Mouse (Mus musculus): ENCODE measurements around the gene 4930432K21Rik.

Gene 4930432K21Rik

DNA sequence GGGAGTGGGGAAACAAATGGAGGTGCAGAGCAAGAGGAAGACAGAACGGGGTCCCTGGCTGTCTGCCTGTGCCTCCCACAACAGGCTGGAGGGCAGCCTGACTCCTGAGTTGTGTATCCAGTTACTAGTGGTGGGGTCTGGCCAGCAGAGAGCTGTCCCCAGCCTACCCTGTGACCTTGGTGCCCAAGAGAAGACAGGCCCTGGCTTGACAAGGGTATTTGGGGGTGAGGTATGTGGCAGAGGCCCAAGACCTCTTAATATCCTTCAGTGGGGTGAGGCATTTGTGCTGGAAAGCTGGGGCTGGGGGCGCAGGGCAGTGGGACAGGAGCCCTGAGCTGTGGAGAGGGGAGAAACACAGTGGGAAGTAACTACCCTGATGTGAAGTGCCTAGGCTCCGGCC is 63.4 kb downstream of the 4930432K21Rik start:
- Histone ChIP-seq H3K9me3 (ENCODE audit: low read length) (no peaks in the 10 kb centered on the region), H3K4me1 (replicated peaks; ENCODE audit: low read depth, low read length) (peaks cover 61% of the 10 kb centered on the region), H3K4me3 (replicated peaks; ENCODE audit: low read length) (no peak overlapping the region), H3K36me3 (ENCODE audit: insufficient read depth, low read length) (peaks cover 83% of the 10 kb centered on the region), H3K27me3 (ENCODE audit: insufficient read depth, low read length) (no peaks in the 10 kb centered on the region)
- TF ChIP-seq NANOG (IDR thresholded peaks at IDR 0.05; ENCODE audit: borderline replicate concordance, low read length) (no peak), CTCF (conservative IDR thresholded peaks at IDR 0.05; ENCODE audit: low read length) (no peak), POU5F1 (IDR thresholded peaks at IDR 0.05; ENCODE audit: borderline replicate concordance, low read length) (no peak)

DNA sequence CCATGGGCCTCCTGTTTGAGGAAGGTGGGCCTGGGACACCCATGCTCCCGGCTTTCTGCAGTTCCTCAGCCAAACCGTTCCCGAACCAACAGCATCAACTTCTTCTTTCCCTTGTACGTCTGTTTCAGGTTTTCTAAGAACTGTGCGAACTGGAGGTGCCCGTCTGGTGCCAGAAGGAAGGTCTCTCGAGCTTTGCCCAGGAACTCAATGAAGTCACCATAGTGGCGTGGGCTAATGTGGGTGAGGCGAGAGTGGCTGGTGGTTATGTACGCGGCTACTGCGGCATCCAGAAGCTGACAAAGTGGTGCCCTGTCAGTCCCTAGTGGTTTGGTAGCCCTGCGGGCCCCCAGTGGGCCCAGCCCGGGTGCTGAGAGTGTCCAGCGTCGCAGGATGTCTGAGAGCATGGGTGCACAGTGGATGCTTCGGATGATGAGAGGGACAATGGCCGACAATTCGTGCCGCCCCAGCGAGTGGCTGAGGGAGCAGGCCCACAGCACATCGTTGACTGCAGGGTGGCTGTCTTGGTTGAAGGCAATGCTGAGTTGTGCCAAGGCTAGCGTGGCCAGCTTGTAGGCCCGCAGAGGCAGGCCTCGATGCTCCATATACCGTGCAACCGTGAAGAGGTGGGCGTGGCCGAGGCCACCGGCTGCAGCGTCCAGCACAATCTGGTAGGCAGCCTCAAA is 64.2 kb downstream of the 4930432K21Rik start:
- H3K36me3 ChIP-seq (ENCODE audit: insufficient read depth, low read length), result peaks cover 86% of the 10 kb centered on the region
- no peaks in the 10 kb centered on the region for H3K27me3 ChIP-seq (ENCODE audit: insufficient read depth, low read length)
- H3K4me1 ChIP-seq (replicated peaks; ENCODE audit: low read depth, low read length), result peaks cover 57% of the 10 kb centered on the region
- TF ChIP-seq POU5F1 (IDR thresholded peaks at IDR 0.05; ENCODE audit: borderline replicate concordance, low read length), result no peak
- TF ChIP-seq NANOG (IDR thresholded peaks at IDR 0.05; ENCODE audit: borderline replicate concordance, low read length), result no peak
- no peak for TF ChIP-seq CTCF (conservative IDR thresholded peaks at IDR 0.05; ENCODE audit: low read length)
- no peaks in the 10 kb centered on the region for H3K9me3 ChIP-seq (ENCODE audit: low read length)
- 0 out of 2 replicates have a peak overlapping the region, but pooled peaks have one; percentile 32 for H3K4me3 ChIP-seq (replicated peaks; ENCODE audit: low read length)

DNA sequence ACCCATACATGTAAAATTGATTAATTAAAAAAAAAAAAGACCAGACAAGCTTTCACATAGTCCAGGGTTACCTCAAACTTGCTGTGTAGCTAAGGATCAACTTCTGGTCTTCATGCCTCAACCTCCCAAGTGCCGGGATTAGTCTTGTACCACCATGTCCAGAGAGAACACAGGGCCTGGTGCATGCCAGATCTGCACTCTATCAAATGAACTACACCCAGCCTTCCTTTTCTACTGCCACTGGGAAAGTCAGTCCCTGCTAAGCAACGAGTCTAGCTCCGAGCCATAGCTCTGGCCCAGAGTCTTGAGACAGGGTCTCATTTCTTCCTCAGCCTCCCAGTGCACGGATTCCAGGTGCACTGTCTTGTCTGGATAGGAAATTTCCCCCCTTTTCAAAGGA is 65.5 kb downstream of the 4930432K21Rik start:
- Histone ChIP-seq H3K36me3 (ENCODE audit: insufficient read depth, low read length) (peaks cover 92% of the 10 kb centered on the region), H3K4me1 (replicated peaks; ENCODE audit: low read depth, low read length) (peaks cover 49% of the 10 kb centered on the region)
- TF ChIP-seq POU5F1 (IDR thresholded peaks at IDR 0.05; ENCODE audit: borderline replicate concordance, low read length) (no peak), CTCF (conservative IDR thresholded peaks at IDR 0.05; ENCODE audit: low read length) (no peak), NANOG (IDR thresholded peaks at IDR 0.05; ENCODE audit: borderline replicate concordance, low read length) (no peak)

DNA sequence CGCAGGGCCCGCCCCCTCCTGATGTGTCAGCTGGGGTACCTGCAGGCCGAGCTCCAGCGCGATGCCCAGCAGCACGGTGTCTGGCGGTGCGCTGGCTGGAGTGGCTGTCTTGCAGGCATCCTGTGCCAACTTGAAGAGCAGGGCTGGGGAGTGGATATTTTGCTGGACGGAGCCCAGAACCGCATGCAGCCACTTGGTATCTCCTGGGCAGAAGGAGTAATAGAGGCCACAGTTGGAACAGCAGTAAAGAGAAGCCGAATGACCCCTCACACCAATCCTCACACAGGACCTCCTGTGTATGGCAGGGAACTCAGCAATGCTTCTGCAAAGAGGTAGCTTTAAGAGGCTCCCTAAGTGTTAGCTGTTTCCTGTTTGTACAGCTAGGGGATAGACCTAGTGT is 69.4 kb downstream of the 4930432K21Rik start:
- Histone ChIP-seq H3K9me3 (ENCODE audit: low read length) (no peaks in the 10 kb centered on the region), H3K36me3 (ENCODE audit: insufficient read depth, low read length) (peaks cover 91% of the 10 kb centered on the region), H3K4me1 (replicated peaks; ENCODE audit: low read depth, low read length) (peaks cover 21% of the 10 kb centered on the region), H3K4me3 (replicated peaks; ENCODE audit: low read length) (no peak overlapping the region), H3K27me3 (ENCODE audit: insufficient read depth, low read length) (no peaks in the 10 kb centered on the region)
- no peak for TF ChIP-seq POU5F1 (IDR thresholded peaks at IDR 0.05; ENCODE audit: borderline replicate concordance, low read length)
- no peak for TF ChIP-seq CTCF (conservative IDR thresholded peaks at IDR 0.05; ENCODE audit: low read length)
- no peak for TF ChIP-seq NANOG (IDR thresholded peaks at IDR 0.05; ENCODE audit: borderline replicate concordance, low read length)

More for the DNA sequence above, 65.5 kb downstream of the 4930432K21Rik start:
- Histone ChIP-seq H3K9me3 (ENCODE audit: low read length) (no peaks in the 10 kb centered on the region), H3K4me3 (replicated peaks; ENCODE audit: low read length) (no peak overlapping the region), H3K27me3 (ENCODE audit: insufficient read depth, low read length) (no peaks in the 10 kb centered on the region)

DNA sequence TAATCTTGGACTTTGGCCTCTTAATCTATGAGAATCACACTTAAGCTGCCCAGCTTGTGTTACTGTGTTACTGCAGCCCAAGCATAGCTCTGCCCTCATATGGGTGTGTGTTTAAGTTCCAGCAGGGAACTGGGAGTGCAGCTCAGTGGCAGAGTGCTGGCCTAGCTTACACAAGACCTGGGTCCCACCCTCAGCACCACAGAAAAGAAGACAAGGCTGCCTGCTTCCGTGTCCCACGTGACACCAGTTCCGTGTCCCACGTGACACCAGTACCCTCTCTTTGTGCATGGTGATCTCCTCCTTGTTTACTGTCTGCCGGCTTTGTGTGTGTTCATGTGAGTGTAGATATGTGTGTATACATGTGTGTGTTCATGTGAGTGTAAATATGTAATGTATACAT is 70.3 kb downstream of the 4930432K21Rik start:
- no peak for TF ChIP-seq POU5F1 (IDR thresholded peaks at IDR 0.05; ENCODE audit: borderline replicate concordance, low read length)
- TF ChIP-seq CTCF (conservative IDR thresholded peaks at IDR 0.05; ENCODE audit: low read length), result no peak
- TF ChIP-seq NANOG (IDR thresholded peaks at IDR 0.05; ENCODE audit: borderline replicate concordance, low read length), result no peak
- Histone ChIP-seq H3K27me3 (ENCODE audit: insufficient read depth, low read length) (no peaks in the 10 kb centered on the region), H3K4me1 (replicated peaks; ENCODE audit: low read depth, low read length) (peaks cover 22% of the 10 kb centered on the region), H3K4me3 (replicated peaks; ENCODE audit: low read length) (no peak overlapping the region), H3K36me3 (ENCODE audit: insufficient read depth, low read length) (peaks cover 91% of the 10 kb centered on the region), H3K9me3 (ENCODE audit: low read length) (no peaks in the 10 kb centered on the region)

DNA sequence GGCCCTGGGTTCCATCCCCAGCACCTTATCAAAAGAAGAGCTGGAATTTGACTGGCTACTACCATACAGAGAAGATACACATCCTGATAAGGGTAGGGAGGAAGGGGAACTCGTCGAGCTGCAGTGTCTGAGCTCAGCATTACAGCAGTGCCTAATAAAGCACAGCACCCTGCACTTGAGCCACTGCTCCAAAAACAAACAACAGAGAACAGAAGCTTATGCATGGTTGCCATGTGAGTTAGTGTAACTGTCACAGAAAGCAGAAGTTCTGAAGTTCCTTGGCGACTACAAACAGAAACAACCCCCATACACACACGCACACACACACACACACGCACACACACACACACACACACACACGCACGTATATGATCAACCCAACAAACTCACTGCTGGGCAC is 72.3 kb downstream of the 4930432K21Rik start:
- H3K36me3 ChIP-seq (ENCODE audit: insufficient read depth, low read length), result peaks cover 87% of the 10 kb centered on the region
- peaks cover 30% of the 10 kb centered on the region for H3K4me1 ChIP-seq (replicated peaks; ENCODE audit: low read depth, low read length)
- H3K27me3 ChIP-seq (ENCODE audit: insufficient read depth, low read length), result no peaks in the 10 kb centered on the region
- no peaks in the 10 kb centered on the region for H3K9me3 ChIP-seq (ENCODE audit: low read length)
- H3K4me3 ChIP-seq (replicated peaks; ENCODE audit: low read length), result no peak overlapping the region
- no peak for TF ChIP-seq CTCF (conservative IDR thresholded peaks at IDR 0.05; ENCODE audit: low read length)
- TF ChIP-seq NANOG (IDR thresholded peaks at IDR 0.05; ENCODE audit: borderline replicate concordance, low read length), result no peak
- TF ChIP-seq POU5F1 (IDR thresholded peaks at IDR 0.05; ENCODE audit: borderline replicate concordance, low read length), result no peak
